Mouse (Mus musculus): ENCODE results near the gene Emc7. TPM values are rescaled to one million over a fixed set of nuclear protein-coding genes. Genes with fewer than 3 reads are reported as not detected.
"Not testable (repeated sequence)": the region's sequence is repeated elsewhere in the genome, so short reads cannot be mapped to it uniquely, and the experiment has no call there.

The Emc7 gene
- polyA plus RNA-seq, 1 experiment from 2014 or later = 32.8 TPM

DNA sequence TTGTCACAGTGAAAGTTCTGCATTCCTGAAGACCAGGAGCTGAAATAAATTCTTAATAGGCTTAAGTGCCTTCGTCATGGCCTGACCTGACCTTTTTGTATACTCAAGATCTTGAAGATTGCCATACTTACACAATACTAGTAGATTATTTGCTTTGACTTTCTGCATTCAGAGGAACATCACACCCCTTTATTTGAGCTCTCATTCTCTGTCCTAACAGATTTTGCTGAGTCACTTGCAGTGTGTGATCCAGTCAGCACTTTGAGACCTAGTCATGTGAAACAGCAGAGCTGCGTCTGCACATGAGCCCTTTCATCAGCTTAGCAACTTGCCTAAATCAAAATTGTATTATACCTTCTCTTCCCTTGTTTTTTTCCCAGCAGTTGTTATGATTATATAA is 21.4 kb upstream of the Emc7 start:
- ATAC-seq (replicated peaks; ENCODE audit: low FRiP score, low read depth) (0 out of 2 replicates have a peak, but pooled peaks have one; percentile 59), DNase-seq (ENCODE audit: low spot score) (no peak)
- H3K27me3 ChIP-seq (ENCODE audit: insufficient read depth, low read length) = no peaks in the 10 kb centered on the region
- H3K9me3 ChIP-seq (replicated peaks; ENCODE audit: low read length) = no peaks in the 10 kb centered on the region
- H3K9ac ChIP-seq (ENCODE audit: low read depth, low read length) = no peak overlapping the region
- no peak overlapping the region for H3K4me3 ChIP-seq (replicated peaks; ENCODE audit: low read depth, low read length)
- no peak overlapping the region for H3K4me2 ChIP-seq (ENCODE audit: low read length)
- no peak overlapping the region for H3K27ac ChIP-seq
- H3K4me1 ChIP-seq (replicated peaks; ENCODE audit: insufficient read depth, low read length) = no peaks in the 10 kb centered on the region
- TF ChIP-seq CTCF (IDR thresholded peaks at IDR 0.05; ENCODE audit: low read depth) = no peak
- no peaks in the 10 kb centered on the region for H3K36me3 ChIP-seq (ENCODE audit: insufficient read depth, low read length)
- WGBS = 45% methylated on average over 2 of the region's 2 CpGs

DNA sequence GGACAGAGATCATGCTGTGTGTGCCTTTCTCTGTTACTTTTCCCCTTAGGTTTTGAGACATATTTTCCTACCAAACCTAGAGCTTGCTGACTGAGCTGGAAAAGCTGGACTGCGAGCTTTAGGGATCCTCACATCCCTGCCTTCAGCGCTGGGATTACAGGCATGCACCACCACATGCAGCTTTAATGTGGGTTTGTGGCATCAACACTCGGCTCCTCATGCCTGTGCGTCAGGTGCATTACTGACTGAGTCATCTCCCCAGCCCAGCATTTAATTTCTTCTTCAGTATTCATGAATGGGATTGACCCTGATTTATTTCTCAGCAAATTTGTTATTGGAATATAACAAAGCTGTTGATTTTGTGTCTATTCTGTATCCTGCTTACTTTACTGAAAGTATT is 18.5 kb upstream of the Emc7 start:
- no peaks in the 10 kb centered on the region for H3K4me1 ChIP-seq (replicated peaks; ENCODE audit: insufficient read depth, low read length)
- H3K9ac ChIP-seq (ENCODE audit: low read depth, low read length) = no peak overlapping the region
- no peaks in the 10 kb centered on the region for H3K9me3 ChIP-seq (replicated peaks; ENCODE audit: low read length)
- no peak for TF ChIP-seq CTCF (IDR thresholded peaks at IDR 0.05; ENCODE audit: low read depth)
- H3K27me3 ChIP-seq (ENCODE audit: insufficient read depth, low read length) = no peaks in the 10 kb centered on the region
- ATAC-seq (replicated peaks; ENCODE audit: low FRiP score, low read depth) (no peak), DNase-seq (ENCODE audit: low spot score) (no peak)
- no peak overlapping the region for H3K4me2 ChIP-seq (ENCODE audit: low read length)
- H3K36me3 ChIP-seq (ENCODE audit: insufficient read depth, low read length) = no peaks in the 10 kb centered on the region
- 74% methylated on average over 4 of the region's 4 CpGs for WGBS
- no peak overlapping the region for H3K4me3 ChIP-seq (replicated peaks; ENCODE audit: low read depth, low read length)
- no peak overlapping the region for H3K27ac ChIP-seq

DNA sequence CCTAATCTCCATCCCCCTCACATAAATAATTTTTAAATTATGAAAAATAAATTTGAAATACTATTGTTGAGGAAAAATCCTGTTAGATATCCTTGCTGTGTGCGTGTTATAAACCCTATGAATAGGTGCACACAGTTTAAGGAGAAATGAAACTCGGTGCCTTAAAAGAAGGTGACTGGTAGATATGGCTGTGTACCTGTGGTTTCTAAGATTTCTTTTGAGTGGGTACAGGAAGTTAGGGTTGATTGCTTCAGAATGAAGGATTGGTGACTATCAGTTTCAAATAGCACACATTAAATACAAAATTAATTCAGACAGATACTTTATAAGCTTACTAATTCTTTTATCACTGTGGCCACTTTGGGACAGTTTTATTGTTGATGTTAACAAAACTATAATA is 17.2 kb upstream of the Emc7 start:
- no peaks in the 10 kb centered on the region for H3K4me1 ChIP-seq (replicated peaks; ENCODE audit: insufficient read depth, low read length)
- no peak overlapping the region for H3K27ac ChIP-seq
- no peaks in the 10 kb centered on the region for H3K9me3 ChIP-seq (replicated peaks; ENCODE audit: low read length)
- ATAC-seq (replicated peaks; ENCODE audit: low FRiP score, low read depth) (no peak), DNase-seq (ENCODE audit: low spot score) (no peak)
- H3K9ac ChIP-seq (ENCODE audit: low read depth, low read length) = no peak overlapping the region
- H3K4me3 ChIP-seq (replicated peaks; ENCODE audit: low read depth, low read length) = no peak overlapping the region
- TF ChIP-seq CTCF (IDR thresholded peaks at IDR 0.05; ENCODE audit: low read depth) = no peak
- no peak overlapping the region for H3K4me2 ChIP-seq (ENCODE audit: low read length)
- H3K27me3 ChIP-seq (ENCODE audit: insufficient read depth, low read length) = no peaks in the 10 kb centered on the region
- 87% methylated on average over 2 of the region's 2 CpGs for WGBS
- no peaks in the 10 kb centered on the region for H3K36me3 ChIP-seq (ENCODE audit: insufficient read depth, low read length)

DNA sequence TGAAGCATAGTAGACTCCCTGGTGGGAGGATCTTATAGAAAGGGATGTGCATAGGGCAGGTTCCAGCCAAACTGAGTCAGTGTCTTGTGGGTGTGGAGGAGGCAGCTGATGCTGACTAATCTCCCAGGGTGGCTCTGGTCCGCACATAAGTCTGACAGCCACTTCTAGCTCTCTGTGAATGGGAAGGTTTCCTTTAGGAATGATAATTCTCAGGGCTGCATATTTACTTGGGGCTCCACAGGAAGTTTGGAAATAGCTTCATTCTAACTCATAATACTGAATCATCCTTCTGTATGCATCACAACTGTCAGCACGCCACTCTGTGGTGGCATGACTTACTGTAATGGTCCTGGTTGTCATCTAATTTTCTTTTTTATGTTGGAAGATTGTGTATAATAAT is 11.3 kb upstream of the Emc7 start:
- H3K36me3 ChIP-seq (ENCODE audit: insufficient read depth, low read length) = no peaks in the 10 kb centered on the region
- 67% methylated on average over 2 of the region's 2 CpGs for WGBS
- H3K4me2 ChIP-seq (ENCODE audit: low read length) = no peak overlapping the region
- no peak for DNase-seq (ENCODE audit: low spot score)
- no peak overlapping the region for H3K9ac ChIP-seq (ENCODE audit: low read depth, low read length)
- H3K27ac ChIP-seq = no peak overlapping the region
- H3K27me3 ChIP-seq (ENCODE audit: insufficient read depth, low read length) = no peaks in the 10 kb centered on the region
- no peak for TF ChIP-seq CTCF (IDR thresholded peaks at IDR 0.05; ENCODE audit: low read depth)
- no peaks in the 10 kb centered on the region for H3K4me1 ChIP-seq (replicated peaks; ENCODE audit: insufficient read depth, low read length)
- H3K9me3 ChIP-seq (replicated peaks; ENCODE audit: low read length) = no peaks in the 10 kb centered on the region
- no peak for ATAC-seq (replicated peaks; ENCODE audit: low FRiP score, low read depth)
- no peak overlapping the region for H3K4me3 ChIP-seq (replicated peaks; ENCODE audit: low read depth, low read length)

DNA sequence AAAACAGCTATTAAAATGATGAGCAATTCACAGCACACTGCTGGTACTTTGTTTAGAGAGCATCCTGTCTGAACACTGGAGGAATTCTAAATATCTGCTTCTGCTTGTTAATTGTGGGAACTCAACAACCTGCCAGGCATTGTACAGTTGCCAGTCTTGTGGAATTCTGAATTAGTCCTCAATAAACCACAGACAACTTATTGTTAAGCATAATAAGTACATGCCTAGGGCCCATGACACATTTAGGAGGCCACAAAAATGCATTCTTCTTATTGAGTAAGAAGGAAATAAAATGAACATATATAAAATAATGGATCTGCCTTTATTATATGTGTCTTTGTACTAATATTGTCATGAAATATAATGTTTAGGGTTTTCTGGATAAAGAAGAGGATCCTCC is 9.3 kb upstream of the Emc7 start:
- Histone ChIP-seq H3K36me3 (ENCODE audit: insufficient read depth, low read length) (no peaks in the 10 kb centered on the region), H3K27me3 (ENCODE audit: insufficient read depth, low read length) (no peaks in the 10 kb centered on the region), H3K9me3 (replicated peaks; ENCODE audit: low read length) (no peaks in the 10 kb centered on the region), H3K27ac (no peak overlapping the region), H3K9ac (ENCODE audit: low read depth, low read length) (no peak overlapping the region), H3K4me2 (ENCODE audit: low read length) (no peak overlapping the region), H3K4me1 (replicated peaks; ENCODE audit: insufficient read depth, low read length) (no peaks in the 10 kb centered on the region), H3K4me3 (replicated peaks; ENCODE audit: low read depth, low read length) (no peak overlapping the region)
- DNase-seq (ENCODE audit: low spot score) = no peak
- ATAC-seq (replicated peaks; ENCODE audit: low FRiP score, low read depth) = no peak
- no peak for TF ChIP-seq CTCF (IDR thresholded peaks at IDR 0.05; ENCODE audit: low read depth)

DNA sequence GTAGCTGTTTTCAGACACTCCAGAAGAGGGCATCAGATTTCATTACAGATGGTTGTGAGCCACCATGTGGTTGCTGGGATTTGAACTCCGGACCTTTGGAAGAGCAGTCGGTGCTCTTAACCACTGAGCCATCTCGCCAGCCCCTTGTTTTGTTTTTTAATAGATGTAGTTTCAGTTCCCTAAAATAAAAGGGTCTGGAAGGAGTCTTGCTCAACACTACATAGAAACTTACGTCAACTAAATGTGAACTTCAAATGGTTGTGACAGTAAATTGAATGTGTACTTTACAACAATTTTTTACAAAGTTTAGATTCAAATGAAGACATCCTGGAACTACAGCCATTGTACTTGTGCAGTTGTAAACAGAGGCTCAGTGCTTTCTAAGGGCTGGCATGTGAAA is 6.8 kb upstream of the Emc7 start:
- 79% methylated on average over 4 of the region's 4 CpGs for WGBS
- H3K9ac ChIP-seq (ENCODE audit: low read depth, low read length); H3K27ac ChIP-seq; H3K4me2 ChIP-seq (ENCODE audit: low read length); H3K4me1 ChIP-seq (replicated peaks; ENCODE audit: insufficient read depth, low read length); H3K4me3 ChIP-seq (replicated peaks; ENCODE audit: low read depth, low read length); DNase-seq (ENCODE audit: low spot score); H3K36me3 ChIP-seq (ENCODE audit: insufficient read depth, low read length); ATAC-seq (replicated peaks; ENCODE audit: low FRiP score, low read depth); H3K9me3 ChIP-seq (replicated peaks; ENCODE audit: low read length); H3K27me3 ChIP-seq (ENCODE audit: insufficient read depth, low read length): not testable (repeated sequence)

DNA sequence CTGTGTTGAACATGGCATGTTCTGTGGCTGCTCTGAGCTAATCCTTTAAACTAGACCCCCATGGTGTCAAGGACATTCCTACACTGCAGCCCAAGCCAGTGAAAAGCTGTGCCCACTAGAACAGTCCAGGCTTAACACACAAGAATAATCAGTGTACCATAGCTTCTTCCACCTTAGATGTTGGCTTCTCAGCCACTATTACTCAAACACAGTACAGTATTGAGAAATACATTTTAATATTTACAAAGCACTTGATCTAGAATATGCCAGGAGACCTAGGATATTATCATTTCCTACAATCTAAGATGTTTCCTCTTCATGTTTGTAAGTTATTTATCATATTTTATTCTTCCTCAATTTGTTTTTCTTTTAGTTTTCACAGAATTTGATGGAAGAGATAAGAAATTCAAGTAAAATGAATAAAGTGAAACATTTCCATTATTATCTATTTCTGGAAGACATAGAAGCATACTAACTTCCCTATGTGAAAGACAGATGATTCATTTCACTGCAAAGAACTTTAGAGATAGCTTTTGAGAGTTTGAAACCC is 6.2 kb upstream of the Emc7 start:
- no peaks in the 10 kb centered on the region for H3K4me1 ChIP-seq (replicated peaks; ENCODE audit: insufficient read depth, low read length)

More for the DNA sequence above, 6.2 kb upstream of the Emc7 start:
- Histone ChIP-seq H3K27me3 (ENCODE audit: insufficient read depth, low read length) (no peaks in the 10 kb centered on the region), H3K36me3 (ENCODE audit: insufficient read depth, low read length) (no peaks in the 10 kb centered on the region), H3K4me2 (ENCODE audit: low read length) (no peak overlapping the region), H3K9ac (ENCODE audit: low read depth, low read length) (no peak overlapping the region), H3K4me3 (replicated peaks; ENCODE audit: low read depth, low read length) (no peak overlapping the region), H3K27ac (no peak overlapping the region), H3K9me3 (replicated peaks; ENCODE audit: low read length) (no peaks in the 10 kb centered on the region)
- TF ChIP-seq CTCF (IDR thresholded peaks at IDR 0.05; ENCODE audit: low read depth) = no peak
- ATAC-seq (replicated peaks; ENCODE audit: low FRiP score, low read depth) = no peak
- no peak for DNase-seq (ENCODE audit: low spot score)

Measured in kidney, postnatal 0 days (tissue).